Mouse (Mus musculus) embryonic fibroblast, embryonic 13.5 days (primary cell): ENCODE measurements around the gene Azin2. TPM values are rescaled to one million over a fixed set of nuclear protein-coding genes. Genes with fewer than 3 reads are reported as not detected.

Source experiments
- H3K27ac ChIP-seq: 2 replicates; pipeline ENCODE4 v1.5.1; 2012; ENCODE audit warnings: low read length, control low read depth, inconsistent platforms; ENCODE audit not compliant: insufficient read depth
- H3K4me1 ChIP-seq: 2 replicates; pipeline ENCODE4 v1.6.1; 2011; ENCODE audit warnings: low read length; ENCODE audit not compliant: control insufficient read depth, insufficient read depth
- H3K4me3 ChIP-seq: 2 replicates; pipeline ENCODE4 v1.5.1; 2011; ENCODE audit warnings: mild to moderate bottlenecking, control low read depth, low read length; ENCODE audit not compliant: insufficient read depth
- CTCF ChIP-seq: IDR thresholded peaks from 2 replicates; pipeline ENCODE4 v1.5.1; 2011; ENCODE audit warnings: mild to moderate bottlenecking, control low read depth, low read length, moderate library complexity, borderline replicate concordance; ENCODE audit not compliant: insufficient read depth
- POLR2A ChIP-seq: IDR thresholded peaks from 2 replicates; pipeline ENCODE4 v1.6.1; 2011; ENCODE audit warnings: low read depth, mild to moderate bottlenecking, control low read depth, low read length, moderate library complexity
- polyA plus RNA-seq: library from polyadenylated mRNA; stranded (reverse); fragments of >200 nt; gene quantifications from 2 replicates; pipeline ENCODE4 v1.2.4, GENCODE M21; 2011; ENCODE audit warnings: low read depth; ENCODE audit not compliant: missing spikeins, insufficient read length

Azin2 gene
- polyA plus RNA-seq, 1 experiment = 29.0 TPM

DNA sequence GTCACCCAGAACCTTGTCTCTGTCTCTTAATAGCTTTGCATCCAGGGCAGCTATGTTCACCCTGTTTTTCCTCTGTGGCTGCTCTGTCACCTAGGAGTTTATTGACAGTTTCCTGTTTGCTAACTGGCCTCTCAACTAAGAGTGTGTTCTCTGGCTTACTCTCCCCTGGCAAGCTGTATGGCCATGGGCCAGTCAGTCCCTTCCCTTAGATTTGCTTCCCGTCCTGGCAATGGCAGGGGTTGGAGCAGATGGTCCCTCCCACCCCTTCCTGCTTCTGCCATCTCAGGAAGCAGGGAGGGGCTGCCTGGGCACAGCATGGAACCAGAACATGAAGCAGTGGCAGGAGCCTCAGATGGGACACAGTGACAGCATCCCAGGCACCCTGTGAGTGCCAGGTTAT lies 71.1 kb downstream of the Azin2 start:
- TF ChIP-seq POLR2A = no peak
- no peak for TF ChIP-seq CTCF
- Histone ChIP-seq H3K4me1 (no peaks in the 10 kb centered on the region), H3K27ac (no peak overlapping the region), H3K4me3 (no peak overlapping the region)

- no peak overlapping the region for H3K27ac ChIP-seq
- H3K4me3 ChIP-seq = no peak overlapping the region
- H3K4me1 ChIP-seq = no peaks in the 10 kb centered on the region
- no peak for TF ChIP-seq POLR2A
- TF ChIP-seq CTCF = no peak
Measured at GRCm38 (mm10) chr4:128889752-128890630, 72.3 kb downstream of the Azin2 start.

DNA sequence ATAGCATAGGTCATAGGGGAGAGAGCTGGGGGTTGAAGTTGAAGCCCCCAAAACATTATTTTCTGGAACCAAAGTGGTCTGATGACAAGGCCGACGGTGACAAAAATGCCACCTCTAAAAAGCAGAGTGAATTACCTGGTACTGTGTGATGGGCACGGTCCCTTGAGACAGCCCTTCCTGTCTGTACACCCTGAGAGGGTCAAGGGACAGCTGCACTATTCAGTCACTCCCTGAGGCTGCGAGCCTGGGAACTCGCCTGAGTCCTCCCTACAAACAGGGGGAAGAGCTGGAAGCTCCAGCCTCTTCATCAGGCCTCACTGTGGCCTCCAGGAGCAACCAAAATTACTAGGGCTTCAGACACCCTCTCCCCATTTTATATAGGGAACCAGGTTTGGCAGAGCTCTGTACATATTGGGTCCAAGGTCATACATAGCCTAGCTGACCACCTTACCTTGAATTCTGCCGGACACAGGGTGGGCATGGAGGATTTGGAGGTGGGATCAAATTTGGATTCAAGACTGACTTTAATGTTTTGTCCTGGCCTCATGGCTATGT lies 73.7 kb downstream of the Azin2 start:
- H3K4me3 ChIP-seq = no peak overlapping the region
- TF ChIP-seq POLR2A (no peak), CTCF (no peak)
- H3K27ac ChIP-seq = no peak overlapping the region
- no peaks in the 10 kb centered on the region for H3K4me1 ChIP-seq

DNA sequence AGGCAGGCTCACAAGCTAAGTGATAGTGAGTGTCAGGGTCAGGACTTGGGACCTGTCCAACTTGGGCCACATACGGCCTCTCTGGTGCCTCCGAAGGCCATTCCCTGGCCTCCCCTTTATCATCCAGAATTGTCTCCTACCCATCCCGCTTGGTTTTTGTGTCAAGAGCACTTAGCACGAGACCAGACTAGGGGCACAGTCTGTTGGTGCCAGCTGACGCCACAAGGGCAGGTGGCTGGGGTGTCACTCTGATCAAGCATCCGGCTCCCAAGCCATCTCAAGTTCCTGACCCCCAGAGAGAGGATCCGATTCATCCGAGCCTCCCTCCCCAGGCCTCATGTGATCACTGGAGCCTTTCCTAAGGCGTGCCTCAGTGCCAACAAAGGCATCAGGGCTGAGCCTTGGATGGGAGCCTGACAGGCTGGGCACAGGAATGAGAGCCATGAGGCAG lies 74.6 kb downstream of the Azin2 start:
- Histone ChIP-seq H3K27ac (no peak overlapping the region), H3K4me3 (no peak overlapping the region), H3K4me1 (no peaks in the 10 kb centered on the region)
- TF ChIP-seq POLR2A = no peak
- no peak for TF ChIP-seq CTCF

- TF ChIP-seq POLR2A (no peak), CTCF (no peak)
- H3K27ac ChIP-seq = no peak overlapping the region
- no peak overlapping the region for H3K4me3 ChIP-seq
- no peaks in the 10 kb centered on the region for H3K4me1 ChIP-seq
Measured at GRCm38 (mm10) chr4:128887026-128887425, 75.2 kb downstream of the Azin2 start.

- TF ChIP-seq CTCF = no peak
- no peak for TF ChIP-seq POLR2A
- no peaks in the 10 kb centered on the region for H3K4me1 ChIP-seq
- no peak overlapping the region for H3K4me3 ChIP-seq
- no peak overlapping the region for H3K27ac ChIP-seq
Measured at GRCm38 (mm10) chr4:128886571-128886970, 75.7 kb downstream of the Azin2 start.

DNA sequence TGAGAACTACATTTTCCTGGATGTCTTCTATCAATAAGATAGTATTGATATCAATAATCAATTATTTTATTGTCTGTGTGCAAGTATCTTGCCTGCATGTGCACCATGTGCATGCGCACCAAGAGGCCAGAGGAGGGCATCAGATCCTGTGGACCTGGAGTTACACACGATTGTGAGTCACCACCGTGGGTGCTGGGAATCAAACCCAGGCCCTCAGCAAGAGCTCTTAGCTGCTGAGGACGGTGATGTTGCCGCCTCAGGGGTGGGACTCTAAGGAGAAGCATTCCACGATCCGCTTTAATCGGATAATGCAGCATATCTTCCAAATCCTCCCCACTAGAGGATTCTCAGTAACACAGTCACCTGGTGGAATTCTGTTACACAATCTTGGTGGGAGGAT lies 76.7 kb downstream of the Azin2 start:
- no peak for TF ChIP-seq CTCF
- TF ChIP-seq POLR2A = no peak
- H3K27ac ChIP-seq = no peak overlapping the region
- no peak overlapping the region for H3K4me3 ChIP-seq
- H3K4me1 ChIP-seq = no peaks in the 10 kb centered on the region

GRCm38 (mm10) chr4:128884711-128885095 lies 77.5 kb downstream of the Azin2 start:
- no peak overlapping the region for H3K4me3 ChIP-seq
- no peak for TF ChIP-seq POLR2A
- TF ChIP-seq CTCF = no peak
- H3K27ac ChIP-seq = no peak overlapping the region
- no peaks in the 10 kb centered on the region for H3K4me1 ChIP-seq

- no peak for TF ChIP-seq POLR2A
- no peak for TF ChIP-seq CTCF
- peak overlapping the region; percentile 69 for H3K4me3 ChIP-seq
- H3K4me1 ChIP-seq = no peaks in the 10 kb centered on the region
- H3K27ac ChIP-seq = no peak overlapping the region
Measured at GRCm38 (mm10) chr4:128883801-128884710, 78.2 kb downstream of the Azin2 start.
